Mouse (Mus musculus) G1E (cell line): Measurements from ENCODE around the gene Rbbp4. TPM values are rescaled to one million over a fixed set of nuclear protein-coding genes. Genes with fewer than 3 reads are reported as not detected.
A peak's percentile ranks its signal among the peaks of the same experiment; 100 is the strongest.

ENCODE experiments used
- ATAC-seq: 2 replicates; pipeline ENCODE4 v1.8.0; 2016; ENCODE audit warnings: mild to moderate bottlenecking; ENCODE audit not compliant: insufficient number of reproducible peaks, poor library complexity, low FRiP score, severe bottlenecking; ENCODE audit errors: extremely low read depth
- DNase-seq: peaks from one replicate; pipeline ENCODE4 v3.0.0; 2012; ENCODE audit warnings: low spot score
- H3K27me3 ChIP-seq: 2 replicates; pipeline ENCODE4 v1.6.1; 2012; ENCODE audit warnings: mild to moderate bottlenecking, low read length, inconsistent platforms; ENCODE audit not compliant: insufficient read depth
- H3K36me3 ChIP-seq: replicated peaks from 2 replicates; pipeline ENCODE3; 2012; ENCODE audit warnings: mild to moderate bottlenecking, inconsistent platforms
- H3K4me1 ChIP-seq: 2 replicates; pipeline ENCODE4 v1.6.1; 2012; ENCODE audit warnings: low read depth, low read length, inconsistent platforms, mixed read lengths; ENCODE audit not compliant: insufficient read depth
- H3K4me3 ChIP-seq: 2 replicates; pipeline ENCODE4 v1.5.1; 2012; ENCODE audit warnings: low read depth, mild to moderate bottlenecking, inconsistent platforms, low read length, moderate library complexity, mixed read lengths
- H3K9me3 ChIP-seq: replicated peaks from 2 replicates; pipeline ENCODE4 v1.6.1; 2012; ENCODE audit warnings: inconsistent platforms
- CTCF ChIP-seq: IDR thresholded peaks from 2 replicates; pipeline ENCODE4 v1.5.1; 2012; ENCODE audit warnings: low read depth, low read length, inconsistent platforms, mixed read lengths
- GATA1 ChIP-seq: IDR thresholded peaks from 2 replicates; pipeline ENCODE4 v1.6.1; 2012; ENCODE audit warnings: borderline replicate concordance, low read length, inconsistent platforms, mixed read lengths
- GATA2 ChIP-seq: IDR thresholded peaks from 2 replicates; pipeline ENCODE4 v1.6.1; 2012; ENCODE audit warnings: low read depth, low read length, inconsistent platforms, borderline replicate concordance
- POLR2AphosphoS5 ChIP-seq: IDR thresholded peaks from 2 replicates; pipeline ENCODE4 v1.6.1; 2012; ENCODE audit warnings: low read depth, low read length, inconsistent platforms; ENCODE audit not compliant: insufficient replicate concordance
- TAL1 ChIP-seq: conservative IDR thresholded peaks from 2 replicates; pipeline ENCODE4 v1.6.1; 2012; ENCODE audit warnings: low read depth, low read length, inconsistent platforms, mixed read lengths
- polyA plus RNA-seq: library from polyadenylated mRNA; stranded (reverse); fragments of >175 nt; gene quantifications from 2 replicates; pipeline ENCODE4 v1.2.3, GENCODE M21; 2012
- total RNA-seq, 2 experiments: library from RNA; stranded (forward) in 1 of 2; stranded (reverse) in 1 of 2; fragments of 200-1000 nt in 1 of 2; fragments of >200 nt in 1 of 2; fragmentation: Nextera tagmentation in 1 of 2; gene quantifications; 2 replicates each; pipeline ENCODE4 v1.2.3; 2014 to 2017

Gene Rbbp4
- total and polyA plus RNA-seq, 3 experiments: 74.1 to 223 (median 127) TPM

DNA sequence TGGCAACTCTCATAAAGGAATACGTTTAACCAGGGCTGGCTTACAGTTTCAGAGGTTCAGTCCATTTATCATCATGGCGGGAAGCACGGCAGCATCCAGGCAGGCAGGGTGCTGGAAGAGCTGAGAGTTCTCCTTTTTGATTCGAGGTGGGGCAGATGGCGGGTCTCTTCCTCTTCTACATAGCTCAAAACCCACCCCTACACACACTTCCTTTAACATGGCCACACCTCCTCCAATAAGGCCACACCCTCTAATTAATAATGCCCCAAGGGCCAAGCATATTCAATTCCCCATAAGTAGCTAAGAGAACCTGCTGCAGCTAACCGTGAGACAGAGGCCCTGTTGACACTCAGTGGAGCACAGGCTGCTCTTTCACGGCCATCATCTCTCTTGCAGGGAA, 42.3 kb downstream of the Rbbp4 start:
- Histone ChIP-seq H3K4me3 (peak overlapping the region; percentile 51; the same call in 1 of the 2 replicates), H3K36me3 (peaks cover 25% of the 10 kb centered on the region), H3K4me1 (peaks cover 67% of the 10 kb centered on the region), H3K9me3 (peaks cover 19% of the 10 kb centered on the region), H3K27me3 (peaks cover 8% of the 10 kb centered on the region)
- TF ChIP-seq TAL1: no peak
- no peak for TF ChIP-seq GATA1
- no peak for TF ChIP-seq POLR2AphosphoS5
- ATAC-seq: no peak
- DNase-seq: no peak

DNA sequence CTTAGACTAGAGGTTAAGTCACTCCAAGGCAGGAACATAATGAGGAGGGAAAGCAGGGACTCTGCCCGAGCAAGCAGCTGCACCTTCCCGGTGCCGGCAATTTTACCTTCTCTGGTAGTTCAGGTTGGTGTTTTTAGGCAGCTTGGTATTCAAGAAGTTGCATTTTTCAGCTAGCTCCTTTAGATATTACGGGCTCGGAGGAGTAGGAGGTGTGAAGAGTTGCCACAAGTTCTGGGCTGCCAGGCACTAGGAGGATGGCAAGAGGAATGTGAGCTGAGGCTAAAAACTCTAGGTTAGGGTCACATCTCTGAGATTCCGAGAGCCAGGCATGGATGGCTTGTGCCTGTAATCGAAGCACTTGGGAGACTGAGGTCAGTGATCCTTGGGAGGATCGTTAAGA, 45.5 kb downstream of the Rbbp4 start:
- H3K27me3 ChIP-seq: peaks cover 29% of the 10 kb centered on the region
- DNase-seq (no peak), ATAC-seq (no peak)
- H3K36me3 ChIP-seq: peaks cover 13% of the 10 kb centered on the region
- no peak overlapping the region for H3K4me3 ChIP-seq
- peaks cover 19% of the 10 kb centered on the region for H3K9me3 ChIP-seq
- no peak for TF ChIP-seq TAL1
- TF ChIP-seq CTCF: no peak
- no peak for TF ChIP-seq GATA2
- no peak for TF ChIP-seq POLR2AphosphoS5
- no peak for TF ChIP-seq GATA1
- peaks cover 67% of the 10 kb centered on the region for H3K4me1 ChIP-seq

DNA sequence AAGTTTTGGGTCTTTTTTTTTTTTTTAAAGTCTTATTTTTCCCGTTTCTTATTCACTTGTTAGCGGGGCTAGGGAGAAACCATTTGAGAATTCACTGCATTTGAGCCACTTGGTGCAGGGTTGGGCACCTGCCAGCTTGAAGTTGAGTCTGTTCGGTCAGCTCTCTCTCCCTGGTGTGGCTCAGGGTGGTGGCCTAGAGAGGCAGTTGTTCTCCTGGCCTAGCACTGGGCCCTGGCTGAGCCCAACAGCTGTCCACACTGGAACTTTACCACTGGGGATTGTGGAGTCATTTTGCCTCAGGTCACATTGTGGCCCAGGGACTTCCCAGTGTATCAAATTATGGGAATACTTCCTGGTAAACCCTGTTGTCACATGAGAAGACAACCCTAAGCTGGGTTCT, 47.1 kb downstream of the Rbbp4 start:
- ATAC-seq (no peak), DNase-seq (no peak)
- Histone ChIP-seq H3K36me3 (no peaks in the 10 kb centered on the region), H3K9me3 (peaks cover 7% of the 10 kb centered on the region), H3K4me3 (peak overlapping the region; percentile 73; the same call in 1 of the 2 replicates), H3K27me3 (peaks cover 30% of the 10 kb centered on the region), H3K4me1 (peaks cover 53% of the 10 kb centered on the region)
- TF ChIP-seq GATA1: no peak
- no peak for TF ChIP-seq CTCF
- no peak for TF ChIP-seq TAL1
- no peak for TF ChIP-seq GATA2
- TF ChIP-seq POLR2AphosphoS5: no peak

DNA sequence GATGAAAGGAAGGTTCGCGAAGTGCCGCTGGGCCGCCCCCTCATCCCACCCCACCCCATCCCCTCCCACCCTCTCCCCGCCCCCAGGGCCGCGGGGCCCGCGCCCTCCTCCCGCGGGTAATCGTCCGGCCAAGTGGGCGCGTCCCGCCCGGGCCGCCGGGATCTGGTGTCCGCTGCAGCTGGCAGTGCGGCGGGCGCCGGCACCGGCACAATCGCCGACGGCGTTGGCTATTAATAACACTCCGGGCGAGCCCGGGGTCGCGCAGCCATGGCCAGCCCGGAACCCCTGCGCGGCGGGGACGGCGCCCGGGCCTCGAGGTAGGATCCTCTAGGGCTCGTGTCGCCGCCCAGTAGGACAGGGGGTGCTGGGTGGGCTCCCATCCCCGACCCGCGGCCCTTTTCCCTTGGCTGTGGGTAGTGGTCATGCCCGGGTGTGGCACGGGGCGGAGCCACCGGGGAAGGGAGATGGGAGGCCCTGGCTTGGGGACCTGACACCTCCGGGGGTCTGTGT, 47.6 kb downstream of the Rbbp4 start, which contains the start of gene Sync:
Gene Sync (plus strand): TSS at position 146 of the 510 bp plus-strand sequence.
- peak within 1 kb of the TSS; percentile 73 for H3K4me3 ChIP-seq
- DNase-seq: peak; percentile 49
- H3K36me3 ChIP-seq: no peaks in the 10 kb centered on the region
- H3K27me3 ChIP-seq: peaks cover 35% of the 10 kb centered on the region
- TF ChIP-seq CTCF (no peak), GATA2 (no peak), POLR2AphosphoS5 (no peak), TAL1 (no peak), GATA1 (no peak)
- H3K9me3 ChIP-seq: peaks cover 4% of the 10 kb centered on the region
- peaks cover 49% of the 10 kb centered on the region for H3K4me1 ChIP-seq
- 0 out of 2 replicates have a peak, but pooled peaks have one; percentile 32 for ATAC-seq

DNA sequence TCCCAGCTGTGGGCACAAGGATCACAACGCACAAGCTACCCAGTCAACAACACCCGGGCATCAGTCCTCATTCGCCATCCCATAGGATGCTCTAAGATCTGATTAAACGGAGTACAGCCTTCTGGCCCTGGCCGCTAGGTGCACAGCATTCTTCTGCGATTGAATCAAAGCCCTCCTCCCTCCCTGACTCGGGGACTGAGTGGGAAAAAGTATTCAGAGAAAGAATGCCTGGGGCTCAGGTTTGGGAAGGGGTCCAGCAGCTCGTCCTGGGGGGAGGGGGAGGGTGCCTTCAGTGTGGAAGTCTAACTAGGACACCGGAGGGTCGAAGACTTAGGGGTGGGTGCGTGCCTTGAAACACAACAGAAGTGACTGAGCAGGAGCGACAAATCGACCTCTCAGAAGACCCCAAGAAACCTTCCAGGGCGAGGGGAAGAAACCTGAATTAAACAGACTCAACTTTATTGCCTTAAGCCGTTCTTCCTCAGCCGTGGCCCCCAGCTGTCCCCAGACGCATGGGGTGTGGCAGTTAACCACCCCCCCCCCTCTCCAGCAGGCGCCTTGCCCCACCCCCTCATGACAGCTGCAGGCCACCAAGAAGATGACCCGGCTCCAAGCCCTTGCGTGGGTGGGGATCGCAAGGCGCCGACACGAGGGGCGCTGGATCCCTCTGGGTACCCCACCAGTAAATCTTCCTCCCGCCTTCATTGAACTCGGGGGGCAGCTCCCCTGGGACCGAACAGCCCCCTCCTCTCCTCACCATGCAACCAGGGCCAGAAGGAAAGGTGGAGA, 48.3 kb downstream of the Rbbp4 start:
- Histone ChIP-seq H3K4me3 (peak overlapping the region; percentile 73), H3K4me1 (peaks cover 42% of the 10 kb centered on the region), H3K36me3 (no peaks in the 10 kb centered on the region), H3K27me3 (peaks cover 35% of the 10 kb centered on the region), H3K9me3 (peaks cover 3% of the 10 kb centered on the region)
- DNase-seq: peak; percentile 43
- ATAC-seq: no peak
- TF ChIP-seq GATA2 (no peak), POLR2AphosphoS5 (no peak), GATA1 (no peak), TAL1 (no peak), CTCF (no peak)

DNA sequence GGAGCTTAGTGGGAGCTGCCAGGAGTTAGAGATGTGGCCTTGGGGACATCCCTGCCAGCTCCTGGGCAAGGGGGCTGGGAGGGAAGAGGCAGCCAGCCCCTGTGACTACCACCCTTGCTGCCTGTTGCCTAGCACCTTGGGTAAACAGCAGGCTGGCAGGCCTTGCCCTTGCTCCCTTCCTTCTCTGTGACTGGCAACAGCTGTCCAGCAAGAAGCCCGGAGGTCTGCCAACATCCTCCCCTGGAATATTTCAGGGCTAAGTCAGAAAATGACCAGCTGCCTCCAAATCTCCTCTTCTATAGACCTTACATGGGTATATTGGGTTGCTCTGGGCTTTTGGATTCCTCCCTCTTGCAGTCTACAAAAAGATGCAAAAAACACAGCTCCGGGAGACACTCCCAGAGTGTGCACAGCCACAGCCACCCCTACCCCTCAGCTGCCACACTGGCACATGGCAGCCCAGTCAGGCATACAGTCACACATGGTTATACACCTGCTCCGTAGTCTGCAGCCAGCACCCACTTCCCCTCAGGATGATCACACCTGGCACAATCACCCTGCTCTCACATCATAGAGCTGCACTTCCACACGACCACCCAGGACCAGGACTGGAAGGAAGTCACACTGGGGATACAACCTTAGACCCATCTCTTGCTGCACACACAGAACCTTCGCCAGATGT, 49.0 kb downstream of the Rbbp4 start:
- H3K9me3 ChIP-seq: peaks cover 3% of the 10 kb centered on the region
- TF ChIP-seq GATA1 (no peak), POLR2AphosphoS5 (no peak), GATA2 (no peak), CTCF (no peak), TAL1 (no peak)
- H3K4me3 ChIP-seq: peak overlapping the region; percentile 73; the same call in 1 of the 2 replicates
- no peaks in the 10 kb centered on the region for H3K36me3 ChIP-seq
- DNase-seq (no peak), ATAC-seq (no peak)
- H3K4me1 ChIP-seq: peaks cover 38% of the 10 kb centered on the region
- H3K27me3 ChIP-seq: peaks cover 35% of the 10 kb centered on the region
